Mouse (Mus musculus): ENCODE results near the gene Rem1. TPM values are rescaled to one million over a fixed set of nuclear protein-coding genes. Genes with fewer than 3 reads are reported as not detected.

Gene Rem1
- total RNA-seq (2021): 10 to 100 TPM; 13.5 to 13.9 TPM

- DNase-seq: peak; percentile 63
Observed at GRCm38 (mm10) chr2:152626774-152627591, at the start of gene Rem1. Gene Rem1 (plus strand): TSS chr2:152626951.

GRCm38 (mm10) chr2:152580107-152580506 lies 46.6 kb upstream of the Rem1 start, which contains the start of gene Defb19:
Gene Defb19 (minus strand): TSS chr2:152580312.
- DNase-seq: no peak

GRCm38 (mm10) chr2:152580612-152581011 lies 46.1 kb upstream of the Rem1 start:
- no peak for DNase-seq

- DNase-seq: peak; percentile 37
Observed at GRCm38 (mm10) chr2:152586926-152587560, 39.7 kb upstream of the Rem1 start.

- no peak for DNase-seq
Observed at GRCm38 (mm10) chr2:152588450-152588849, 38.3 kb upstream of the Rem1 start.

- DNase-seq: no peak
Observed at GRCm38 (mm10) chr2:152589021-152589420, 37.7 kb upstream of the Rem1 start.

- DNase-seq: no peak
Observed at GRCm38 (mm10) chr2:152599299-152599698, 27.5 kb upstream of the Rem1 start, which contains the start of gene Defb45. Gene Defb45 (minus strand): TSS chr2:152599399.

GRCm38 (mm10) chr2:152600076-152600475 lies 26.7 kb upstream of the Rem1 start:
- DNase-seq: no peak

- DNase-seq: no peak
Observed at GRCm38 (mm10) chr2:152601275-152601960, 25.3 kb upstream of the Rem1 start.

- DNase-seq: peak; percentile 65
Observed at GRCm38 (mm10) chr2:152604057-152604456, 22.7 kb upstream of the Rem1 start, which contains the start of gene Defb36. Gene Defb36 (plus strand): TSS chr2:152604327.

- no peak for DNase-seq
Observed at GRCm38 (mm10) chr2:152607746-152608145, 19.0 kb upstream of the Rem1 start.

- no peak for DNase-seq
Observed at GRCm38 (mm10) chr2:152608719-152609118, 18.0 kb upstream of the Rem1 start.

GRCm38 (mm10) chr2:152612193-152612592 lies 14.6 kb upstream of the Rem1 start:
- no peak for DNase-seq

- DNase-seq: peak; percentile 68
Observed at GRCm38 (mm10) chr2:152615563-152615962, 11.2 kb upstream of the Rem1 start.

- DNase-seq: no peak
Observed at GRCm38 (mm10) chr2:152616470-152616869, 10.3 kb upstream of the Rem1 start.

- DNase-seq: no peak
Observed at GRCm38 (mm10) chr2:152617374-152617773, 9.4 kb upstream of the Rem1 start.

- DNase-seq: no peak
Observed at GRCm38 (mm10) chr2:152620367-152621134, 6.2 kb upstream of the Rem1 start.

GRCm38 (mm10) chr2:152622151-152622550 lies 4.6 kb upstream of the Rem1 start:
- no peak for DNase-seq

GRCm38 (mm10) chr2:152622953-152623352 lies 3.8 kb upstream of the Rem1 start, which contains the start of gene Defb25:
Gene Defb25 (minus strand): TSS chr2:152623053.
- no peak for DNase-seq

- DNase-seq: no peak
Observed at GRCm38 (mm10) chr2:152624566-152624965, 2.2 kb upstream of the Rem1 start.

GRCm38 (mm10) chr2:152625256-152625655 lies 1.5 kb upstream of the Rem1 start:
- DNase-seq: no peak

- DNase-seq: peak; percentile 34
Observed at GRCm38 (mm10) chr2:152628066-152628465, 1.3 kb downstream of the Rem1 start.
